Mouse (Mus musculus) cerebellum, adult 2 months (tissue): ENCODE measurements around the gene Flad1.

ENCODE experiments used
- CTCF ChIP-seq: fragments of 200-500 bp; IDR thresholded peaks from 2 replicates; pipeline ENCODE4 v1.5.1; 2011; ENCODE audit warnings: low read depth, mild to moderate bottlenecking, control low read depth, low read length, moderate library complexity, borderline replicate concordance; ENCODE audit not compliant: insufficient read depth
- POLR2A ChIP-seq: fragments of 200-500 bp; IDR thresholded peaks from 2 replicates; pipeline ENCODE4 v1.6.1; 2011; ENCODE audit warnings: low read length, control low read depth, borderline replicate concordance; ENCODE audit not compliant: insufficient read depth

DNA sequence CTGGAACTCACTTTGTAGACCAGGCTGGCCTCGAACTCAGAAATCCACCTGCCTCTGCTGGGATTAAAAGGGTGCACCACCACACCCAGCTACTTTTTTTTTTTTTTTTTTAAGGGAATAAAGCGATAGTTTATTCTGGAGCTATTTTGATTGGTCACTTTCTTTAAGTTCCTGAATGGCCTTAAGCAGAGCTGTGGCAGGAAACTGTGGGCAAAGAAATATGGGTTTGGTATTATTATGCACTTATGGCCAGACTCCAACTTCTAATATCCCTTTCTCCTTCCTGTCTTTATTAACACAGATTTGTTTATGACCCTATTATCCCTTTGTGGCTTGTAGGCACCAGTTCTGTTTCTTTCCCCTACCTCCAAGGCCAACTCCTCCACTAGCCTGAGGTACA, 8.8 kb upstream of the Flad1 start:
- TF ChIP-seq POLR2A (no peak), CTCF (no peak)
